Mouse (Mus musculus) thymus, adult 18-20 months (tissue): Measurements from ENCODE around the gene Vgf.
A peak's percentile ranks its signal among the peaks of the same experiment; 100 is the strongest.

Source experiments
- DNase-seq, 2 experiments: peaks; one replicate each; pipeline ENCODE4 v3.0.0; 2022; ENCODE audit warnings: mixed read lengths in 2 of 2

Gene Vgf

DNA sequence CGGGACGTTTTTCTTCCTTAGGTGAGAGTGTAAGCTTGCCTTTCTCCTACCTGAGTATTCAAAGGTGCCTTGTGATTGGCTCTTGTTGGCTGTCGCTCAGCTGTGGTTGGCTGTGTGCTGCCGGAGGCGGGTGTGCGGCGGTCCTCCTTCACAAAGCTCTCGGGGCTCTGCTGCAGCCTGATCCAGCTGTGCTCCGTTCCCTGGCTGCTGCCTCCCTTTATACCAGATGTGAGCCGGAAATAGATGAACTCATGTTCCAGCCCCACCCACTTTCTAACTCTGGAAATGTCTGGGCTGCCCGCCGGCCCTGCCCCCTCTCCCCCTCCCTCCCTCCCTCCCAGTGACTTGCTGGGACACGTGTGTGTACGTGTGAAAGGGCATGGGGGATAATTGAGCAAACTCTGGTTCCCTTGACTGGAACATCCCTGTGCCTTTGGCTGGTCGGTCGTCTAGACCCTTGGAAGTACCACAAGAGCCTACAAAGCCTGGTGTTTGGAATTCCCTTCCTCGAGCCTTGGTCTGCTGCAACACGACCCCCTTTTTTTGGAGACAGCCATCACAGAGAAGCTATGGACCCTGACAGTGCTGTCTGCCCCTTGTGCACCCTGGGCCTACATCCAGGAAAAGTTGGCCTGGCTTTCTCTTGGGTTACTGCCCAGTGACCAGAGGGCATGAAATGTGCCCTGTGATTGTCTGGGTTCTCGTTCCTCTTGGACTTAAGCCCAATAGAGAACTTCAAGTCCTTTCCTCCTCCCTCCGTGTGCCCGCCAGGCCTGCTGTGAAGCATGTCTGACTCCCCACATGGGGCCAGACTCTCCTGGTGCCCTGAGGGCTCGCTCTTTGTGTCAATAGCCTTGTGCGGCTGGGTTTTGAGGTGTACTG, 46.1 kb downstream of the Vgf start, which contains the start of gene Serpine1:
Gene Serpine1, minus strand, starts transcription at position 190 of the 882 bp plus-strand sequence.
- DNase-seq: peak; percentile 36 to 51

DNA sequence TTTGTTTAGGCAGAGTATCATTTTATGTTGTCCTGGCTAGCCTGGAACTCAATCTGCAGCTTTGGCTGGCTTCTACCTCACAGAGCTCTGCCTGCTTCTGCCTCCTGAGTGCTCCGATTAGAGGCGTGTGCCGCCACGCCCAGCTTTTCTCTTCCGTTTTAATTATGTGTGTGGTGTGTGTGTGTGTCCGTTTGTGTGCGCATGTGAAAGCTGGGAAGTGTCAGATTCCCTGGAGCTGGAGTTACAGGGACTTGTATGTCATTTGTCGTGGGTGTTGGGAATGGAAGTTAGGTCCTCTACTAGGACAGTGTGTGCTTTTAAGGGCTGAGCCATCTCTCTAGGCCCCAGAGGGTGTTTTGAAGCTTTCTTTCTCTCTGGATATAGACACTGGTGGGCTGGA, 46.9 kb downstream of the Vgf start:
- no peak for DNase-seq

DNA sequence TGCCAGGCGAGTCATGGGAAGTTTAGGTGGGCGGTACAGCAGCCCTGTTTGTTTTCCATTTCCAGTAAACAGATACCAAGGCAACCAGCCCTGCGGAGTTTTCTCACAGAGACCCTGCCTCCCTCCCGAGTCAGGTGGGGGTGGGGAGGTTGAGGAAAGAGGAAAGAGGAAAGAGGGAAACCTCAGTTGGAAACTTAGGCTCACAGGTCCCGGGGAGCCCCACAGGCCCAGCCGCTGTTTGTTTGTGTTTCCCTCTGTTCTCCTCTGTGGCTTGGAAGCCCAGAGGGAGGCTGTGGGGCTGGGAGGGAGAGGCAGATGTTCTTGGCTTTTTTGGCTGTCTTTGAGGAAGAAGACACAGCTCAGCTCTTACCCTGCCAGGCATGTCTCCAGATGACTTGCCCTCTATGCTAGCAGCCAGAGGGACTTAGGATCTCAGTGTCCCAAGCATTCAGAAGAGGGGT, 48.0 kb downstream of the Vgf start:
- no peak for DNase-seq

DNA sequence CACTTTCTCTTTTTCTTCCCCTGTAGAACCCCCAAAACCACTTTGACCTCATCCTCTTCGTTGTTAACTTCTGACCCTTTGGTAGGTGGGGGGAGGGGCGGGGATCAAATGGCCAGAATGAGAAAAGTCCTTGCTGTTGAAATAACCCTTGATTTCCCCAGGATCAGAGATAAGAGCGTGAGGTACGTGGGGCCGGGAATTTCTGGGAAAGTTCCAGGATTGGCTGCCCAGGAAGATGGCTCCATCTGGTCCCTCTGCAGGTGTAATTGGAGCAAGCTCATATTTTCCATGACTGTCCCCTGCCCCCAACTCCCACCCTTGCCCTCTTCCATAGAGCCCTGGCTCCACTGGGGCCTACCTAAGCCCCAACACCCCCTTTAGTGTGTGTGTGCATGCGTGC, 49.5 kb downstream of the Vgf start:
- no peak for DNase-seq

DNA sequence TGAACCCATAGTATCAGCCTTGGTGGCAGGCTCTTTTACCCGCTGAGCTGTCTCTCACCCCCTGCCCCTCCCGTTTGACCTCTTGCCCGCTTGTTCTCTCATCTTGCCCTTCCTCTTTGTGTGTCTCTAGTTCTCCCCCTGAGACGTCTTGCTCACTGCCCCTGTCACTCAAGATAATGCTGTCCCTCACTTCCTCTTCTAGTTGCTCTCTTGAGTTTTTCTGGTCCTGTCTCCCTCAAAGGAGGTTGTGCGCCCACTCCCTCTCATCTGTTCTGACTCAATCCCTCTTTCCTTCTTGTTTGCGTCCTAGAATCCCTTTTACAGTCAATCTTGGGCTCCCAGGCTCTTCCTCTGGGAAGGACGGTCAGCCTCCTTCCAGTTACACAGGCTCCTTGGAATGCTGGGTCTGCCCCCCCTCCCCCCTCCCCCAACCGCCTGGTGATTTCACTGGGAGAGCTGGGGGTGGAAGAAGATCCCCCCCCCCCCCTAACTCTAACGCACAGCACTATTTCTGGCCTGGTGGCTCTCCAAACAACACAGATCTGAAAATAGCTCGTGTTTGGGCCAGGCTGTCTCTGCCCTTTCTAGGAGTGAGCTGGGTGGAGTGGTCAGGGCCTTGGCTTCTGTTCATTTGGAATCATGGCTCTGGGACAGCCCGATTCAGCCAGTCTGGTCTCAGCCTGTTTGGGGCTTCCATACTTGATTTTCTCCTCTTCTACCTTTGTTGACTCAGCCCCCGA, 50.2 kb downstream of the Vgf start:
- DNase-seq: no peak

DNA sequence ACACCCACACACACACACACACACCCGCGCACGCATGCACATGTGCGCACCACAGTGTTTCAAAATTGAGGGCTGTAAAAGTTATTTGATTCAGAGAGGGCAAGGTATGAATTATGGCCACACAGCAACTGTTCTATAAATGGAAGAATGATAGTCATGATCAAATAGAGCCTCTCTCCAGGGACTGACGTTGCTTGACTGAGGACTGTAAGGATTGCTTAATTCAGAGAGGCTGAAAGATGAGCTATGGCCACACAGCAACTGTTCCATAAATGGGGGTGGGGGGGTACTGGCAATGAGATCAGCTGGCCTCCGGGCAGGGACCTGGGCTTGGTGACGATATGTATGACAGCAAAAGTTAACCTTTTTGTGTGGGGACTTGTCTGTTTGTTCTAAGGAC, 51.0 kb downstream of the Vgf start:
- DNase-seq: no peak

DNA sequence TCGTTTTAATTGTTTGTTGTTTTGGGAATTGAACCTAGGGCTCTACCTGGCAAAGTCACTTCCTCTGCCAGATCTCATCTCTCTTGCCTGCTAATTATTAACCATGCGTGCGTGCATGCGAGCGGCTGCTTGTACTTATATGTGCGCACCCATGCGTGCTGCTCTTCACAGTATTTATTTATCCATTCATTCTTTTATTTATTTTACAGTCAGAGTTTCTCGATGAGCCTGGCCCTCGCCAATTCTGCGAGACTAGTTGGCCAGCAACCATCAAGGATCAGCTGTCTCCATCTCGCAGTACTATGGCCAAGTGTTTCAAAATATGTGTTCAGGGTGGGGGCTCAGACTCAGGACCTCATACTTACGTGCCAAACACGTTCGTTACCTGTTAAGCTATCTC, 51.8 kb downstream of the Vgf start:
- no peak for DNase-seq

DNA sequence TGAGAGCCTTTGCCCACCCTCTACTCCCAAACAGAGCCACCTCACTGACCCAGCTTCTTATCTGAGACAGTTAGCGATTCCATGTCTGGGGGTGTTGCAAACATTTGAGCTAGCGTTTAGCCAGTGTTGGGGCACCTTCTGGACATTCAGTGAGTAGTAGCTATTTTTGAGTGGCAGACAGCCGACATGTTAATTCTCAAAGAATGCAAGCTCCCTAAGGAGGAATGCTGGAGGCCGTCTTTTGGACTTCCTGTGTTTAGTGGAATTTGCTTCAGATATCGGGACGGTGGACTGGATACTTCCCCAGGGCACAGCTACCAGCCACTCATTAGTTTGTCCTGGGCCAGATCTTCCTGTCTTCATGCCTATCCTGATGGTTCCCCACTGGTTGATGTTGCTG, 52.4 kb downstream of the Vgf start:
- no peak for DNase-seq

DNA sequence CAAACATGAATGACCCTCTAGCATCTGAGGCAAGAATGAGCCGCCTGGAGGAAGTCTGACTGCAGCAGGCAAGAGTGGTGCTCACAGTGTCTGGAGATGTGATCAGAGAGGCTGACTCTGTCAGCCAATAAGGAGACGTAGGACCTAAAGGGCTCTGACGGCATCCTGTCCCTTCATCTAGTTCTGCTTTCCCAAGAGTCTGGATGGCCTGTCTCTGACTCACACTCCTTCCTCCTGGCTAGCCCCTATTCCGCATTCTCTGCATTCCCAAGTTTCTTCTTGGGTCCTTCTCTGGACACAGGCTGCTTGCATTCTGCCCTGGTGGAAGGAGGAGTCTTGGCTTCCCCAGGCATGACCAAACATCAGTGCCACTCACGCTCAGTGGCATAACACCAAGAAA, 53.7 kb downstream of the Vgf start:
- no peak for DNase-seq
